Mouse (Mus musculus) embryonic facial prominence, embryonic 13.5 days (tissue): ENCODE results near the gene Fibp. TPM values are rescaled to one million over a fixed set of nuclear protein-coding genes. Genes with fewer than 3 reads are reported as not detected.
A peak's percentile ranks its signal among the peaks of the same experiment; 100 is the strongest.
"Not testable (repeated sequence)": the region's sequence is repeated elsewhere in the genome, so short reads cannot be mapped to it uniquely, and the experiment has no call there.

Experiments
- ATAC-seq: fragments of 200-750 bp; cut with Nextera tagmentation; 2 replicates; pipeline ENCODE4 v1.8.0; 2017; ENCODE audit warnings: low read depth; ENCODE audit not compliant: insufficient number of reproducible peaks, insufficient read depth, low FRiP score, low TSS enrichment
- H3K27ac ChIP-seq: fragments of 300-500 bp; sonication (generic); 2 replicates; pipeline ENCODE4 v1.5.1; 2015; ENCODE audit warnings: moderate library complexity, mild to moderate bottlenecking, inconsistent platforms
- H3K27me3 ChIP-seq: fragments of 300-500 bp; sonication (generic); 2 replicates; pipeline ENCODE4 v1.6.1; 2015; ENCODE audit warnings: mild to moderate bottlenecking, inconsistent platforms
- H3K36me3 ChIP-seq: fragments of 300-500 bp; sonication (generic); 2 replicates; pipeline ENCODE4 v1.6.1; 2015; ENCODE audit warnings: mild to moderate bottlenecking, inconsistent platforms
- H3K4me1 ChIP-seq: fragments of 300-500 bp; sonication (generic); 2 replicates; pipeline ENCODE4 v1.6.1; 2015; ENCODE audit warnings: inconsistent platforms
- H3K4me2 ChIP-seq: fragments of 300-500 bp; sonication (generic); 2 replicates; pipeline ENCODE4 v1.6.1; 2015; ENCODE audit warnings: moderate library complexity, mild to moderate bottlenecking, inconsistent platforms
- H3K4me3 ChIP-seq: fragments of 300-500 bp; sonication (generic); 2 replicates; pipeline ENCODE4 v1.5.1; 2015; ENCODE audit warnings: mild to moderate bottlenecking, inconsistent platforms
- H3K9ac ChIP-seq: fragments of 300-500 bp; sonication (generic); 2 replicates; pipeline ENCODE4 v1.6.1; 2015; ENCODE audit warnings: mild to moderate bottlenecking, inconsistent platforms
- H3K9me3 ChIP-seq: fragments of 300-500 bp; sonication (generic); 2 replicates; pipeline ENCODE4 v1.6.1; 2016; ENCODE audit warnings: inconsistent platforms
- WGBS: fragments of 180-500 bp; shearing (Covaris S2); methylation state at CpG from one replicate; pipeline ENCODE4 v1.1.7; 2015; ENCODE audit warnings: mixed read lengths; 5-methylcytosine and 5-hydroxymethylcytosine counted together
- polyA plus RNA-seq: library from polyadenylated mRNA; unstranded; fragments of >200 nt; fragmentation: Nextera tagmentation; extraction: Ambion mirVana; gene quantifications from 2 replicates; pipeline ENCODE4 v1.2.1, GENCODE M21; 2015

The Fibp gene
- polyA plus RNA-seq, 1 experiment from 2014 or later: 144 TPM

GRCm38 (mm10) chr19:5484496-5484895 lies 24.1 kb downstream of the Fibp start:
- Histone ChIP-seq H3K4me1 (peaks cover 22% of the 10 kb centered on the region), H3K27ac (no peak overlapping the region), H3K36me3 (peaks cover 70% of the 10 kb centered on the region), H3K9me3 (no peaks in the 10 kb centered on the region), H3K4me2 (no peak overlapping the region), H3K4me3 (no peak overlapping the region), H3K9ac (no peak overlapping the region), H3K27me3 (no peaks in the 10 kb centered on the region)
- WGBS: 88% methylated on average over 5 of the region's 5 CpGs
- no peak for ATAC-seq

GRCm38 (mm10) chr19:5485371-5485770 lies 25.0 kb downstream of the Fibp start:
- 95% methylated on average over 8 of the region's 8 CpGs for WGBS
- Histone ChIP-seq H3K27ac (no peak overlapping the region), H3K4me2 (no peak overlapping the region), H3K4me3 (no peak overlapping the region), H3K9me3 (no peaks in the 10 kb centered on the region), H3K9ac (peak overlapping the region; percentile 32; the same call in 1 of the 2 replicates), H3K36me3 (peaks cover 61% of the 10 kb centered on the region), H3K4me1 (peaks cover 26% of the 10 kb centered on the region), H3K27me3 (no peaks in the 10 kb centered on the region)
- ATAC-seq: no peak

GRCm38 (mm10) chr19:5485821-5486220 lies 25.4 kb downstream of the Fibp start:
- Histone ChIP-seq H3K9me3 (no peaks in the 10 kb centered on the region), H3K27me3 (no peaks in the 10 kb centered on the region), H3K36me3 (peaks cover 57% of the 10 kb centered on the region), H3K4me2 (0 out of 2 replicates have a peak overlapping the region, but pooled peaks have one; percentile 83), H3K9ac (peak overlapping the region; percentile 32; the same call in 1 of the 2 replicates), H3K4me1 (peaks cover 26% of the 10 kb centered on the region), H3K4me3 (no peak overlapping the region), H3K27ac (no peak overlapping the region)
- ATAC-seq: no peak
- WGBS: 90% methylated on average over 7 of the region's 7 CpGs

- Histone ChIP-seq H3K4me2 (0 out of 2 replicates have a peak overlapping the region, but pooled peaks have one; percentile 83), H3K27me3 (no peaks in the 10 kb centered on the region), H3K9ac (peak overlapping the region; percentile 76), H3K36me3 (peaks cover 52% of the 10 kb centered on the region), H3K4me1 (peaks cover 26% of the 10 kb centered on the region), H3K4me3 (peak overlapping the region; percentile 56; the same call in 1 of the 2 replicates), H3K9me3 (no peaks in the 10 kb centered on the region), H3K27ac (peak overlapping the region; percentile 7; the same call in 1 of the 2 replicates)
- no peak for ATAC-seq
- 83% methylated on average over 8 of the region's 8 CpGs for WGBS
These were observed 25.9 kb downstream of the Fibp start for GRCm38 (mm10) chr19:5486286-5486685.

- Histone ChIP-seq H3K27me3 (no peaks in the 10 kb centered on the region), H3K4me1 (peaks cover 28% of the 10 kb centered on the region), H3K4me3 (peak overlapping the region; percentile 56), H3K4me2 (peak overlapping the region; percentile 83), H3K36me3 (peaks cover 47% of the 10 kb centered on the region), H3K27ac (0 out of 2 replicates have a peak overlapping the region, but pooled peaks have one; percentile 7), H3K9ac (peak overlapping the region; percentile 76), H3K9me3 (no peaks in the 10 kb centered on the region)
- ATAC-seq: no peak
- 84% methylated on average over 4 of the region's 4 CpGs for whole genome bisulfite sequencing
These were observed 26.4 kb downstream of the Fibp start for GRCm38 (mm10) chr19:5486771-5487170.

- under 1% methylated on average over 39 of the region's 39 CpGs for WGBS
- H3K27ac ChIP-seq: peak within 1 kb of the TSS; percentile 99
- peak within 1 kb of the TSS; percentile 56 for H3K4me3 ChIP-seq
- peaks cover 43% of the 10 kb centered on the region for H3K36me3 ChIP-seq
- H3K9ac ChIP-seq: peak within 1 kb of the TSS; percentile 76
- H3K9me3 ChIP-seq: no peaks in the 10 kb centered on the region
- H3K4me2 ChIP-seq: peak within 1 kb of the TSS; percentile 83
- no peaks in the 10 kb centered on the region for H3K27me3 ChIP-seq
- peaks cover 38% of the 10 kb centered on the region for H3K4me1 ChIP-seq
- peak; percentile 64 for ATAC-seq
These were observed 27.5 kb downstream of the Fibp start, which contains the start of gene Mus81 for GRCm38 (mm10) chr19:5487768-5488550. Gene Mus81, minus strand, starts transcription at chr19:5488402.

GRCm38 (mm10) chr19:5488878-5489571 lies 28.6 kb downstream of the Fibp start:
- WGBS: under 1% methylated on average over 26 of the region's 26 CpGs
- peak overlapping the region; percentile 76 for H3K9ac ChIP-seq
- no peaks in the 10 kb centered on the region for H3K9me3 ChIP-seq
- peak; percentile 83 for ATAC-seq
- peak overlapping the region; percentile 99 for H3K27ac ChIP-seq
- H3K27me3 ChIP-seq: no peaks in the 10 kb centered on the region
- peak overlapping the region; percentile 56 for H3K4me3 ChIP-seq
- peaks cover 43% of the 10 kb centered on the region for H3K36me3 ChIP-seq
- H3K4me2 ChIP-seq: peak overlapping the region; percentile 83
- H3K4me1 ChIP-seq: peaks cover 38% of the 10 kb centered on the region

- Histone ChIP-seq H3K4me2 (peak overlapping the region; percentile 83), H3K4me1 (peaks cover 38% of the 10 kb centered on the region), H3K27ac (peak overlapping the region; percentile 99), H3K36me3 (peaks cover 43% of the 10 kb centered on the region), H3K4me3 (peak overlapping the region; percentile 99)
- not testable (repeated sequence) for ATAC-seq, H3K9ac ChIP-seq, H3K9me3 ChIP-seq, H3K27me3 ChIP-seq
- 49% methylated on average over 10 of the region's 10 CpGs for WGBS
These were observed 29.3 kb downstream of the Fibp start for GRCm38 (mm10) chr19:5489721-5490120.

GRCm38 (mm10) chr19:5490313-5490897 lies 30.0 kb downstream of the Fibp start, which contains the start of gene Cfl1:
Gene Cfl1, plus strand, starts transcription at chr19:5490455.
- Histone ChIP-seq H3K4me3 (peak within 1 kb of the TSS; percentile 99), H3K36me3 (peaks cover 42% of the 10 kb centered on the region), H3K27ac (peak within 1 kb of the TSS; percentile 99), H3K27me3 (no peaks in the 10 kb centered on the region), H3K9ac (peak within 1 kb of the TSS; percentile 97), H3K4me2 (peak within 1 kb of the TSS; percentile 83), H3K9me3 (no peaks in the 10 kb centered on the region), H3K4me1 (peaks cover 38% of the 10 kb centered on the region)
- WGBS: under 1% methylated on average over 62 of the region's 62 CpGs
- peak; percentile 15 for ATAC-seq

GRCm38 (mm10) chr19:5490898-5491708 lies 30.7 kb downstream of the Fibp start:
- ATAC-seq: no peak
- Histone ChIP-seq H3K9me3 (no peaks in the 10 kb centered on the region), H3K36me3 (peaks cover 42% of the 10 kb centered on the region), H3K4me1 (peaks cover 36% of the 10 kb centered on the region), H3K27ac (peak overlapping the region; percentile 99), H3K27me3 (no peaks in the 10 kb centered on the region), H3K9ac (peak overlapping the region; percentile 97), H3K4me3 (peak overlapping the region; percentile 99), H3K4me2 (peak overlapping the region; percentile 83)
- WGBS: under 1% methylated on average over 59 of the region's 59 CpGs
